Mouse (Mus musculus) C2C12 (cell line): ENCODE data around the gene Mrm2.

Source experiments
- CEBPB ChIP-seq: IDR thresholded peaks from one replicate; pipeline ENCODE4 v1.6.1; 2011; ENCODE audit warnings: low read depth, mild to moderate bottlenecking, control low read depth, moderate library complexity
- CTCF ChIP-seq: IDR thresholded peaks from one replicate; pipeline ENCODE4 v1.5.1; 2011; ENCODE audit not compliant: control insufficient read depth, insufficient read depth, insufficient read length
- USF1 ChIP-seq: IDR thresholded peaks from one replicate; pipeline ENCODE4 v1.6.1; 2011; ENCODE audit warnings: low read depth, mild to moderate bottlenecking, control low read depth, moderate library complexity

DNA sequence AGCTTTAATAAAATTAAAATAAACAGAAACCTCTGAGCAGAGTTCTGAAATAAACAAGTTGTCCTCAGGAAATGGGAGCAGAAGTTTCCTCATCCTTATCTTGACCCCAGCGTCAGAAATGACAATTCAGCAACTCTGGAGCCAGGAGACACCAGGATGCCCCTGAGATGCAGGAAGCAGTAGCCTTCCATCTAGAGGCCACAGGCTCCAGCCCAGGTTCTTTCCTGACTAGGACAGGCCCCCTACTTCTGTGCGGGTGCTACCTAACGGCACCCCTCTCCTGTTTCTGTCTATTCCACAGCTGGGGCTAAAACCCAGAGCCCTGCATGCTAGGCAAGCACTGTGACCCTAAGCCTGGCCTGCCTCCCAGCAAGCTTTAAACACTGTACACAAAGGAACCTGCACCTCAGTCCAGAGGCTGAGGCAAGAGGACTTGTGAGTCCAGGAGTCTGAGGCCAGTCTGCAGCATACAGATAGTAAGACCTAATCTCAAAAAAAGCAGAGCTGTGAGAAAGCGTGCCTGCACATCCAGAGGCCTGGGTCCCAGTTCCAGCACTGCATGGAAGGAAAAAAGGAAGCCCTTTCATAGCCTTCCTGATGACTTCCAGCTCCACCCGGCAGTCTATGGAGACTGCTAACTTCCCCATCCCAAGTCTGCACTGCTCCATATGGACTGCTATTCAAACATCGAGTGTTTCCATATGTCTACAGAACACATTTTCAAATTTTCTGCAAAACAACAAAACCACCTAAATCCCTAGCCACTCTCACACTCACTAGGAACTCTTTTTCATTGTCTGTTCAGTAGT, 39.0 kb upstream of the Mrm2 start:
- TF ChIP-seq USF1 (no peak), CTCF (no peak), CEBPB (no peak)
